Mouse (Mus musculus): ENCODE results near the gene Pibf1. TPM values are rescaled to one million over a fixed set of nuclear protein-coding genes. Genes with fewer than 3 reads are reported as not detected.

Gene Pibf1
- polyA plus RNA-seq, 1 experiment, result not detected

GRCm38 (mm10) chr14:99275827-99276226 is 176.6 kb downstream of the Pibf1 start:
- H3K9me3 ChIP-seq (ENCODE audit: control insufficient read depth, low read length), result no peaks in the 10 kb centered on the region
- no peak overlapping the region for H3K4me3 ChIP-seq (replicated peaks)
- H3K4me1 ChIP-seq (ENCODE audit: control insufficient read depth), result no peaks in the 10 kb centered on the region
- TF ChIP-seq GATA1 (IDR thresholded peaks at IDR 0.05; ENCODE audit: low read length) (no peak), TAL1 (IDR thresholded peaks at IDR 0.05; ENCODE audit: low read length) (no peak)
- no peaks in the 10 kb centered on the region for H3K36me3 ChIP-seq (ENCODE audit: control insufficient read depth)
- H3K27me3 ChIP-seq (ENCODE audit: control insufficient read depth), result peaks cover 15% of the 10 kb centered on the region

- Histone ChIP-seq H3K27me3 (ENCODE audit: control insufficient read depth) (peaks cover 15% of the 10 kb centered on the region), H3K36me3 (ENCODE audit: control insufficient read depth) (no peaks in the 10 kb centered on the region), H3K4me3 (replicated peaks) (no peak overlapping the region), H3K4me1 (ENCODE audit: control insufficient read depth) (no peaks in the 10 kb centered on the region), H3K9me3 (ENCODE audit: control insufficient read depth, low read length) (no peaks in the 10 kb centered on the region)
- no peak for TF ChIP-seq GATA1 (IDR thresholded peaks at IDR 0.05; ENCODE audit: low read length)
- TF ChIP-seq TAL1 (IDR thresholded peaks at IDR 0.05; ENCODE audit: low read length), result no peak
Observed at GRCm38 (mm10) chr14:99278312-99278711, 179.1 kb downstream of the Pibf1 start.

- Histone ChIP-seq H3K9me3 (ENCODE audit: control insufficient read depth, low read length) (no peaks in the 10 kb centered on the region), H3K27me3 (ENCODE audit: control insufficient read depth) (peaks cover 15% of the 10 kb centered on the region), H3K4me1 (ENCODE audit: control insufficient read depth) (no peaks in the 10 kb centered on the region), H3K4me3 (replicated peaks) (no peak overlapping the region), H3K36me3 (ENCODE audit: control insufficient read depth) (no peaks in the 10 kb centered on the region)
- no peak for TF ChIP-seq GATA1 (IDR thresholded peaks at IDR 0.05; ENCODE audit: low read length)
- no peak for TF ChIP-seq TAL1 (IDR thresholded peaks at IDR 0.05; ENCODE audit: low read length)
Observed at GRCm38 (mm10) chr14:99278763-99279486, 179.7 kb downstream of the Pibf1 start.

GRCm38 (mm10) chr14:99280399-99280798 is 181.2 kb downstream of the Pibf1 start:
- no peaks in the 10 kb centered on the region for H3K9me3 ChIP-seq (ENCODE audit: control insufficient read depth, low read length)
- no peak overlapping the region for H3K4me3 ChIP-seq (replicated peaks)
- H3K4me1 ChIP-seq (ENCODE audit: control insufficient read depth), result no peaks in the 10 kb centered on the region; the same call in 1 of the 2 replicates
- no peak for TF ChIP-seq TAL1 (IDR thresholded peaks at IDR 0.05; ENCODE audit: low read length)
- TF ChIP-seq GATA1 (IDR thresholded peaks at IDR 0.05; ENCODE audit: low read length), result no peak
- H3K27me3 ChIP-seq (ENCODE audit: control insufficient read depth), result peaks cover 15% of the 10 kb centered on the region
- H3K36me3 ChIP-seq (ENCODE audit: control insufficient read depth), result no peaks in the 10 kb centered on the region

GRCm38 (mm10) chr14:99280825-99281433 is 181.7 kb downstream of the Pibf1 start:
- no peaks in the 10 kb centered on the region for H3K36me3 ChIP-seq (ENCODE audit: control insufficient read depth)
- peaks cover 12% of the 10 kb centered on the region for H3K27me3 ChIP-seq (ENCODE audit: control insufficient read depth)
- peaks cover 3% of the 10 kb centered on the region for H3K4me1 ChIP-seq (ENCODE audit: control insufficient read depth)
- no peak for TF ChIP-seq GATA1 (IDR thresholded peaks at IDR 0.05; ENCODE audit: low read length)
- no peak overlapping the region for H3K4me3 ChIP-seq (replicated peaks)
- no peaks in the 10 kb centered on the region for H3K9me3 ChIP-seq (ENCODE audit: control insufficient read depth, low read length)

- TF ChIP-seq TAL1 (IDR thresholded peaks at IDR 0.05; ENCODE audit: low read length) (no peak), GATA1 (IDR thresholded peaks at IDR 0.05; ENCODE audit: low read length) (no peak)
- Histone ChIP-seq H3K4me1 (ENCODE audit: control insufficient read depth) (peaks cover 3% of the 10 kb centered on the region), H3K27me3 (ENCODE audit: control insufficient read depth) (peaks cover 3% of the 10 kb centered on the region; the same call in 1 of the 2 replicates), H3K4me3 (replicated peaks) (no peak overlapping the region), H3K9me3 (ENCODE audit: control insufficient read depth, low read length) (no peaks in the 10 kb centered on the region), H3K36me3 (ENCODE audit: control insufficient read depth) (no peaks in the 10 kb centered on the region)
Observed at GRCm38 (mm10) chr14:99285486-99285885, 186.3 kb downstream of the Pibf1 start.

GRCm38 (mm10) chr14:99292176-99292575 is 193.0 kb downstream of the Pibf1 start:
- H3K36me3 ChIP-seq (ENCODE audit: control insufficient read depth), result no peaks in the 10 kb centered on the region
- peaks cover 15% of the 10 kb centered on the region for H3K27me3 ChIP-seq (ENCODE audit: control insufficient read depth)
- TF ChIP-seq GATA1 (IDR thresholded peaks at IDR 0.05; ENCODE audit: low read length), result no peak
- TF ChIP-seq TAL1 (IDR thresholded peaks at IDR 0.05; ENCODE audit: low read length), result no peak
- H3K4me3 ChIP-seq (replicated peaks), result no peak overlapping the region
- H3K9me3 ChIP-seq (ENCODE audit: control insufficient read depth, low read length), result no peaks in the 10 kb centered on the region
- H3K4me1 ChIP-seq (ENCODE audit: control insufficient read depth), result no peaks in the 10 kb centered on the region

GRCm38 (mm10) chr14:99294424-99294823 is 195.2 kb downstream of the Pibf1 start:
- TF ChIP-seq TAL1 (IDR thresholded peaks at IDR 0.05; ENCODE audit: low read length) (no peak), GATA1 (IDR thresholded peaks at IDR 0.05; ENCODE audit: low read length) (no peak)
- no peaks in the 10 kb centered on the region for H3K9me3 ChIP-seq (ENCODE audit: control insufficient read depth, low read length)
- H3K4me1 ChIP-seq (ENCODE audit: control insufficient read depth), result peaks cover 16% of the 10 kb centered on the region
- no peak overlapping the region for H3K4me3 ChIP-seq (replicated peaks)
- H3K36me3 ChIP-seq (ENCODE audit: control insufficient read depth), result no peaks in the 10 kb centered on the region
- H3K27me3 ChIP-seq (ENCODE audit: control insufficient read depth), result peaks cover 38% of the 10 kb centered on the region

- Histone ChIP-seq H3K9me3 (ENCODE audit: control insufficient read depth, low read length) (no peaks in the 10 kb centered on the region), H3K27me3 (ENCODE audit: control insufficient read depth) (peaks cover 48% of the 10 kb centered on the region), H3K36me3 (ENCODE audit: control insufficient read depth) (no peaks in the 10 kb centered on the region), H3K4me1 (ENCODE audit: control insufficient read depth) (peaks cover 18% of the 10 kb centered on the region), H3K4me3 (replicated peaks) (no peak overlapping the region)
- TF ChIP-seq GATA1 (IDR thresholded peaks at IDR 0.05; ENCODE audit: low read length), result no peak
- no peak for TF ChIP-seq TAL1 (IDR thresholded peaks at IDR 0.05; ENCODE audit: low read length)
Observed at GRCm38 (mm10) chr14:99295606-99296341, 196.6 kb downstream of the Pibf1 start.

Data from erythroblast, embryonic 14.5 days (primary cell).